Comparison of ENCODE assay signal across 17 mouse cellular contexts in the genomic region with DNA sequence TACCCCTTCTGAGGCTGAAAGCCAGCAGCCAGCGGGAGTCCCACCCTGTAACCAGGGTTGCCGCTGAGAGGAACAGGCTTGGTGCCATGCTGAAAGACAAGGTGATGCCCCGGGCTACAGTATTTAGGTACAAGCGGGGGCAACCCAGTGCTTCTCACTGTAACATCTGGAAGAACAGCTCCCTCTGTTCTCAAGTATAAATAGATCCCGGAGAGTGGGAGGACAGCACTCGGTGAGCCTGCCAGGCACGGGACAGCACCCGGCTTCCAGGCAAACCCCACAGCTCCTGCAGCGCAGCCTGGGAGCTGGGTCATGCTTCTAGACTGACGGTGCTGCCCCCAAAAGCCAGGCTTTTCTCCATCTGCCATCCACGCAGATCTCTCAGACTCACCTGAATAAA. TPM values are rescaled to one million over a fixed set of nuclear protein-coding genes. Genes with fewer than 3 reads are reported as not detected.
DNase-seq lines count a peak whose midpoint lies in the region; ATAC-seq and TF ChIP-seq lines count a peak whose summit lies in the region.
"Had no signal": no experiment of that assay in that cellular context is flagged by ENCODE, and none has a peak within 500 bp of the region (broad histone marks: within the 10 kb centered on the region; RNA-seq: fewer than 3 reads in every experiment).

No protein-coding gene starts in this region.

- intact Hi-C loops in left cerebral cortex, postnatal 25 days (cut with DNase I), result no loop called here

- no peak overlapping the region for H3K9ac ChIP-seq in heart, embryonic 11.5 days (ENCODE audit: low read depth, low read length)
- H3K9ac ChIP-seq: limb, embryonic 12.5 days had no signal

- no peak overlapping the region for H3K4me3 ChIP-seq in heart, embryonic 11.5 days (ENCODE audit: low read depth, low read length)
- H3K4me3 ChIP-seq in lung, adult 2 months (replicated peaks; ENCODE audit: extremely low read depth, low read depth, low read length), result no peak overlapping the region
- H3K4me3 ChIP-seq: forebrain, embryonic 10.5 days; limb, embryonic 12.5 days; megakaryocyte, embryonic 14.5 days; myocyte had no signal

- H3K27me3 ChIP-seq in heart, embryonic 11.5 days (ENCODE audit: control insufficient read depth, insufficient read depth, low read length), result no peaks in the 10 kb centered on the region
- H3K27me3 ChIP-seq: limb, embryonic 12.5 days had no signal

- no peaks in the 10 kb centered on the region for H3K9me3 ChIP-seq in heart, embryonic 11.5 days (replicated peaks; ENCODE audit: control insufficient read depth, low read length)
- H3K9me3 ChIP-seq: forebrain, embryonic 10.5 days; limb, embryonic 12.5 days; megakaryocyte, embryonic 14.5 days had no signal

- no peak overlapping the region for H3K4me2 ChIP-seq in heart, embryonic 11.5 days
- H3K4me2 ChIP-seq: limb, embryonic 12.5 days had no signal

- H3K36me3 ChIP-seq in heart, embryonic 11.5 days (ENCODE audit: control insufficient read depth, insufficient read depth, low read length), result no peaks in the 10 kb centered on the region

- no peak for TF ChIP-seq POLR2A in lung, adult 2 months (IDR thresholded peaks at IDR 0.05; ENCODE audit: borderline replicate concordance, extremely low read depth, low read depth, low read length)

- 66% methylated on average over 11 of the region's 11 CpGs for WGBS in heart, embryonic 11.5 days (ENCODE audit: insufficient replicate concordance)
- 90% methylated on average over 11 of the region's 11 CpGs for WGBS in lung, adult 2 months

- no peak for TF ChIP-seq CTCF in lung, adult 2 months (IDR thresholded peaks at IDR 0.05; ENCODE audit: insufficient read depth, low read length)

- peak; percentile 56 to 75 for DNase-seq in heart, adult 18-20 months
- DNase-seq in right cerebral cortex, adult 2 months (ENCODE audit: low spot score in 2 of 2), result peak; percentile 49 to 50
- no peak for DNase-seq in right cerebral cortex, postnatal 4 days
- peak; percentile 55 to 75 for DNase-seq in left cerebral cortex, postnatal 25 days (ENCODE audit: low spot score in 2 of 2)
- DNase-seq in gastrocnemius, adult 8-10 months (ENCODE audit: low spot score in 2 of 2), result no peak
- no peak for DNase-seq in liver
- no peak for DNase-seq in lung, adult 2 months
- DNase-seq: cerebellum, adult 18-20 months; gastrocnemius, postnatal 10 days; kidney, postnatal 14 days; lung, adult 18-20 months; thymus, postnatal 25 days had no signal

- ATAC-seq in heart, embryonic 11.5 days (replicated peaks; ENCODE audit: insufficient number of reproducible peaks, low FRiP score, low TSS enrichment), result no peak

- H3K27ac ChIP-seq in heart, embryonic 11.5 days (ENCODE audit: low read depth, low read length), result no peak overlapping the region
- H3K27ac ChIP-seq: forebrain, embryonic 10.5 days; limb, embryonic 12.5 days had no signal

- peaks cover 3% of the 10 kb centered on the region; the same call in 1 of the 2 replicates for H3K4me1 ChIP-seq in heart, embryonic 11.5 days (ENCODE audit: control insufficient read depth, insufficient read depth, low read length)
- 0 out of 2 replicates have a peak, but pooled peaks cover 2% of the 10 kb centered on the region for H3K4me1 ChIP-seq in lung, adult 2 months (ENCODE audit: control insufficient read depth, insufficient read depth, low read length)
- H3K4me1 ChIP-seq: limb, embryonic 12.5 days had no signal

RNA-seq across cellular contexts. Expression of a gene that starts 16.7 kb away (rescaled TPM):
- 1 to 10 TPM; 2.8 to 4.9 TPM for total RNA-seq in heart, adult 18-20 months (2021)
- 1.7 and 2.2 TPM in 2 replicates for polyA plus RNA-seq in heart, embryonic 11.5 days (2014; fragmentation: Nextera tagmentation; extraction: Ambion mirVana)
- 10 to 100 TPM in 1 of 2 experiments, 1 to 10 TPM in 1; 9.7 to 12.9 TPM for total RNA-seq in left cerebral cortex, postnatal 25 days (2021)
- total RNA-seq in gastrocnemius, adult 8-10 months (2022), result 1 to 10 TPM; 1.4 to 2.1 (median 1.7) TPM
- 29.8 and 33.2 TPM in 2 replicates for polyA plus RNA-seq in lung, adult 2 months (2012; rRNA removed)

RNA-seq across cellular contexts. Expression of a gene that starts 36.6 kb away (rescaled TPM):
- 100 to 1,000 TPM; 112 to 135 TPM for total RNA-seq in heart, adult 18-20 months (2021)
- polyA plus RNA-seq in heart, embryonic 11.5 days (2014; fragmentation: Nextera tagmentation; extraction: Ambion mirVana), result 10.2 and 12.3 TPM in 2 replicates
- 10 to 100 TPM; 36.7 to 43.8 TPM for total RNA-seq in left cerebral cortex, postnatal 25 days (2021)
- total RNA-seq in gastrocnemius, adult 8-10 months (2022), result 100 to 1,000 TPM in 2 of 4 experiments, 10 to 100 TPM in 2; 91.8 to 110 (median 100.0) TPM
- 30.4 and 35.3 TPM in 2 replicates for polyA plus RNA-seq in lung, adult 2 months (2012; rRNA removed)

RNA-seq across cellular contexts. Expression of a gene that starts 40.9 kb away (rescaled TPM):
- total RNA-seq in heart, adult 18-20 months (2021), result 1 to 10 TPM; 1.7 to 6.8 TPM
- polyA plus RNA-seq in heart, embryonic 11.5 days (2014; fragmentation: Nextera tagmentation; extraction: Ambion mirVana), result 1.7 and 2.7 TPM in 2 replicates
- total RNA-seq in left cerebral cortex, postnatal 25 days (2021), result 1 to 10 TPM; 1.8 to 3.8 TPM
- total RNA-seq in gastrocnemius, adult 8-10 months (2022), result 1 to 10 TPM in 1 of 4 experiments, under 1 TPM in 3; 0.24 to 1.3 (median 0.46) TPM
- polyA plus RNA-seq in lung, adult 2 months (2012; rRNA removed), result 19.6 and 21.9 TPM in 2 replicates

Comparison
In these comparisons a context has a peak if more than half of its experiments do, and no peak if none do; other contexts are left out.
1. DNase-seq: peak in heart, adult 18-20 months (2 of 2), right cerebral cortex, adult 2 months (2 of 2) and left cerebral cortex, postnatal 25 days (2 of 2); none in right cerebral cortex, postnatal 4 days (single experiment), gastrocnemius, adult 8-10 months (0 of 2), liver (single experiment) and lung, adult 2 months (single experiment).